Mouse (Mus musculus) neural tube, embryonic 12.5 days (tissue): ENCODE data around the gene Fam98a. TPM values are rescaled to one million over a fixed set of nuclear protein-coding genes. Genes with fewer than 3 reads are reported as not detected.

ENCODE experiments used
- ATAC-seq: fragments of 200-750 bp; cut with Nextera tagmentation; 2 replicates; pipeline ENCODE4 v1.8.0; 2017; ENCODE audit warnings: low read depth, mild to moderate bottlenecking, moderate TSS enrichment, moderate library complexity; ENCODE audit not compliant: low FRiP score
- H3K27ac ChIP-seq: fragments of 300-500 bp; sonication (generic); 2 replicates; pipeline ENCODE4 v1.5.1; 2016
- H3K27me3 ChIP-seq: fragments of 300-500 bp; sonication (generic); replicated peaks from 2 replicates; pipeline ENCODE4 v1.6.1; 2016; ENCODE audit warnings: mild to moderate bottlenecking
- H3K36me3 ChIP-seq: fragments of 300-500 bp; sonication (generic); 2 replicates; pipeline ENCODE4 v1.6.1; 2016; ENCODE audit warnings: mild to moderate bottlenecking
- H3K4me1 ChIP-seq: fragments of 300-500 bp; sonication (generic); 2 replicates; pipeline ENCODE4 v1.6.1; 2016
- H3K4me2 ChIP-seq: fragments of 300-500 bp; sonication (generic); replicated peaks from 2 replicates; pipeline ENCODE4 v1.6.1; 2016; ENCODE audit warnings: mild to moderate bottlenecking
- H3K4me3 ChIP-seq: fragments of 300-500 bp; sonication (generic); 2 replicates; pipeline ENCODE4 v1.5.1; 2016
- H3K9ac ChIP-seq: fragments of 300-500 bp; sonication (generic); 2 replicates; pipeline ENCODE4 v1.6.1; 2016; ENCODE audit warnings: mild to moderate bottlenecking
- H3K9me3 ChIP-seq: fragments of 300-500 bp; sonication (generic); 2 replicates; pipeline ENCODE4 v1.6.1; 2016; ENCODE audit warnings: mild to moderate bottlenecking
- WGBS: fragments of 180-500 bp; shearing (Covaris S2); methylation state at CpG from one replicate; pipeline ENCODE4 v1.1.7; 2016; 5-methylcytosine and 5-hydroxymethylcytosine counted together
- polyA plus RNA-seq: library from polyadenylated mRNA; unstranded; fragments of >200 nt; fragmentation: Nextera tagmentation; extraction: Ambion mirVana; gene quantifications from 2 replicates; pipeline ENCODE4 v1.2.1, GENCODE M21; 2016

The Fam98a gene
- polyA plus RNA-seq, 1 experiment from 2014 or later: 34.6 TPM

DNA sequence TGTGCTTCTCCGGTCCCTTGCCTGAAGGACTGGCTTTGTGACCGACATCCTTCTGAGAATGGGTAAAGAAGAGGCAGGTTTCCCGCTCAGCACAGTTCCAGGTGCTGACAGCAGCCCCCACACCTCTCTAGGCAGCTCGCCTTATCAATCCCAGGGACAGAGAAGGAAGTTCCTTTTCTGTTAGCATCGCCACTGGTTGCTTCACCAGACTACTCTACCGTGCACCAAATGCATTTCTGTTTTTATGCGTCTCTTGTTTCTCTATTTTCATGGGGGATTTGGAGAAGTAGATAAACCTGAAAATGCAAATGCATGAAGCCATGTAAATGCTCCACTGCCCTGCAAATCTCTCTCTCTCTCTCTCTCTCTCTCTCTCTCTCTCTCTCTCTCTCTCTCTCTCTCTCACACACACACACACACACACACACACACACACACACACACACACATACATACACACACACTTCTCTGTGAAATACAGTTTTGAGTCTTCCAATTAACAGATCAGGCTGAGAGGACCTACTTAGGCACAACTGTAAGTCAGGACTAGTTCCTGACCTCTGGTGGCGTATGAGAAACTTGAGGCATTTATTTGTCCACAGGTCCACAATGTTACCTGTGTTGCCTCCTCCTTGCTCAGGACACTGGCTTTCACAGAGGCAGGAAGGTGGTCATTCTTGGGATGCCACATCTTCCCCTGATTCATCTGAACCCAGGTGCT, 33.4 kb downstream of the Fam98a start:
- Histone ChIP-seq H3K36me3 (no peaks in the 10 kb centered on the region), H3K4me1 (peaks cover 5% of the 10 kb centered on the region; the same call in 1 of the 2 replicates), H3K4me3 (no peak overlapping the region), H3K27me3 (no peaks in the 10 kb centered on the region), H3K9me3 (no peaks in the 10 kb centered on the region), H3K27ac (no peak overlapping the region), H3K9ac (no peak overlapping the region), H3K4me2 (no peak overlapping the region)
- WGBS: 73% methylated on average over 8 of the region's 8 CpGs
- ATAC-seq: no peak

GRCm38 (mm10) chr17:75516591-75516990, 35.2 kb downstream of the Fam98a start:
- Histone ChIP-seq H3K27ac (no peak overlapping the region), H3K9me3 (no peaks in the 10 kb centered on the region), H3K4me2 (no peak overlapping the region), H3K4me1 (peaks cover 3% of the 10 kb centered on the region; the same call in 1 of the 2 replicates), H3K4me3 (no peak overlapping the region), H3K9ac (no peak overlapping the region), H3K36me3 (no peaks in the 10 kb centered on the region), H3K27me3 (no peaks in the 10 kb centered on the region)
- 87% methylated on average over 4 of the region's 4 CpGs for WGBS
- ATAC-seq: no peak

- Histone ChIP-seq H3K4me3 (no peak overlapping the region), H3K27me3 (no peaks in the 10 kb centered on the region), H3K9me3 (no peaks in the 10 kb centered on the region), H3K4me2 (no peak overlapping the region), H3K36me3 (no peaks in the 10 kb centered on the region), H3K4me1 (no peaks in the 10 kb centered on the region), H3K27ac (no peak overlapping the region), H3K9ac (no peak overlapping the region)
- 89% methylated on average over 5 of the region's 5 CpGs for WGBS
- no peak for ATAC-seq
These were observed 42.5 kb downstream of the Fam98a start for GRCm38 (mm10) chr17:75509257-75509656.

- Histone ChIP-seq H3K27ac (no peak overlapping the region), H3K4me2 (no peak overlapping the region), H3K9ac (no peak overlapping the region), H3K9me3 (no peaks in the 10 kb centered on the region), H3K4me1 (no peaks in the 10 kb centered on the region), H3K27me3 (no peaks in the 10 kb centered on the region), H3K36me3 (no peaks in the 10 kb centered on the region), H3K4me3 (no peak overlapping the region)
- WGBS: 73% methylated on average over 10 of the region's 10 CpGs
- no peak for ATAC-seq
These were observed 44.8 kb downstream of the Fam98a start for GRCm38 (mm10) chr17:75506708-75507641.

DNA sequence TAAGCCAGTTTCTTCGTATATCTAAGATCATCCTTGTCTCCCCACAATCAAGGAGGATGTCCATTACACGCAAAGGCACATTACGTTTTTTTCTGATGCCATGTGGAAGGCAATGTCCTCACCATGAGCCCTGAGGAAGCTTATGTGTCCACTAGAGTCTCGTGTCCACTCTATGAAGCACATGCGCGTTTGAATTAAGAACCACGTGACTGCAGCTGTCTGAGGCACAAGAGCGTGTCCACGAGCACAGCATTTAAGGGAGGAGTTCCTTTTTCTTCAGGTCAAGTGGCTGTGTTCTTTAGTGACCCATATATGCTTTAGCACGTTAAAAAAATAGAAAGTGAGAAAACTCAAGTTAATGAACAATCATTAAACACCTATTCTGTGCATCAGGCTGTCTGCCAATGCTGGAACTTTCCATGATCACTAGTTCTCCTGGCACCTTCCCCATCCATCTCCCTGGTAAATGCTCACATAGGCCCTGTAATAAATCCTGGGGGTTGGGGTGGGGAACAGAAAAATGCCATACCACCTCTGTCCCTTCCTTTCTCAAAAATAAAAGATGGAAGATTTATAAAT, 45.6 kb downstream of the Fam98a start:
- WGBS: 91% methylated on average over 10 of the region's 10 CpGs
- no peak for ATAC-seq
- no peaks in the 10 kb centered on the region for H3K27me3 ChIP-seq
- no peak overlapping the region for H3K27ac ChIP-seq
- no peak overlapping the region for H3K4me2 ChIP-seq
- H3K9ac ChIP-seq: no peak overlapping the region
- H3K4me1 ChIP-seq: no peaks in the 10 kb centered on the region
- H3K36me3 ChIP-seq: no peaks in the 10 kb centered on the region
- no peaks in the 10 kb centered on the region for H3K9me3 ChIP-seq
- H3K4me3 ChIP-seq: no peak overlapping the region

- no peaks in the 10 kb centered on the region for H3K9me3 ChIP-seq
- H3K9ac ChIP-seq: no peak overlapping the region
- no peaks in the 10 kb centered on the region for H3K4me1 ChIP-seq
- no peak overlapping the region for H3K4me2 ChIP-seq
- H3K4me3 ChIP-seq: no peak overlapping the region
- H3K27ac ChIP-seq: no peak overlapping the region
- WGBS: 89% methylated on average over 5 of the region's 5 CpGs
- no peak for ATAC-seq
- H3K27me3 ChIP-seq: no peaks in the 10 kb centered on the region
- no peaks in the 10 kb centered on the region for H3K36me3 ChIP-seq
These were observed 46.7 kb downstream of the Fam98a start for GRCm38 (mm10) chr17:75505053-75505452.

DNA sequence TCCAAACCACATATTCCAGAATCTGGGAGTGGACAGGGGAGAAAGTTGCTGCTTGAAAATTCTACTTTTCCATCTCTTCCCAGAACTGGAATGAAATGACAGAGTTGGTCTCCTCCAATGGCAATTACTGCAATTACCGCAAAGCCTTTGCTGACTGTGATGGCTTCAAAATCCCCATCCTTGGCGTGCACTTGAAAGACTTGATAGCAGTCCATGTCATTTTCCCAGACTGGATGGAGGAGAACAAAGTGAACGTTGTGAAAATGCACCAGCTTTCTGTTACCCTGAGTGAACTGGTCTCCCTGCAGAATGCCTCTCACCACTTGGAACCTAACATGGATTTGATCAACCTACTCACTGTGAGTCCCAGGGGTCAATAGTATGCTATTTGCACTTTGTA, 48.7 kb downstream of the Fam98a start:
- H3K9ac ChIP-seq: no peak overlapping the region
- H3K9me3 ChIP-seq: no peaks in the 10 kb centered on the region
- ATAC-seq: no peak
- no peaks in the 10 kb centered on the region for H3K36me3 ChIP-seq
- H3K4me2 ChIP-seq: no peak overlapping the region
- no peaks in the 10 kb centered on the region for H3K4me1 ChIP-seq
- H3K4me3 ChIP-seq: no peak overlapping the region
- no peak overlapping the region for H3K27ac ChIP-seq
- 86% methylated on average over 3 of the region's 3 CpGs for WGBS
- H3K27me3 ChIP-seq: no peaks in the 10 kb centered on the region

DNA sequence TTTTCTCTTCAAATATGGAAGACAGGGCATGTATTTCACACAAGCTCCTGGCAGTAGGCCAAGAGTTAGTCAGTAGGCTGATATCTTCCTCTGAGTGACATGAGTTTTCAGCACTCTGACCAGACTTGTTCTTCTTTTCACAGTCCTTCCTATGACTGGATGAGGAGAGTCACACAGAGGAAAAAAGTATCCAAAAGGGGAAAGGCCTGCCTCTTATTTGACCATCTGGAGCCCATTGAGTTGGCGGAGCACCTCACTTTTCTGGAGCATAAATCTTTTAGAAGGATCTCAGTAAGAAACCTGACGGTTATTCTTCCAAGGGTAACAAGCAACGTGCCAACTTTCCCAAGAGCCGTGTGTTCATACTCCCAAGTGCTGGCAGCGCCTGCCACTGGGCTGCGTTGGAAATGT, 53.5 kb downstream of the Fam98a start:
- ATAC-seq: no peak
- no peak overlapping the region for H3K27ac ChIP-seq
- H3K27me3 ChIP-seq: no peaks in the 10 kb centered on the region
- no peaks in the 10 kb centered on the region for H3K36me3 ChIP-seq
- H3K9ac ChIP-seq: no peak overlapping the region
- H3K9me3 ChIP-seq: no peaks in the 10 kb centered on the region
- WGBS: 83% methylated on average over 6 of the region's 6 CpGs
- no peak overlapping the region for H3K4me2 ChIP-seq
- no peak overlapping the region for H3K4me3 ChIP-seq
- no peaks in the 10 kb centered on the region for H3K4me1 ChIP-seq

DNA sequence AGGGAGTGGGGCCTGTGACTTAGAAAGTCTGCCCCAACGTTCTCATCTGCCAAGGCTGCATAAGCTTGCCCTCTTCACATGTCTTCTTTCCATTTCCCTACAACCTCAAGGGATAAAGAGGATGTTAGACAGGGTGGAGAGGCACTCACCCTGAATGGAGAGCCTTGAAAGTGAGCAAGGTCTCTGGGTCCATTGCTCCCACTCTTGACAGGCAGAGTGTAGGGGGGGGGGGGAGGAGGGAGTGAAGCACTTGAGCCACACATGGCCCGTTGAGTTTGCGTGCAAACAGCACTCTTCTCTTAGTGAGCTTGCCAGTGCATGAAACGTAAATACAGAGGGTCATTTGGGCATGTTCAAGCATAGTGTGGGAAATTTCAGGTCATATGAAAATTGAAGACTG, 56.5 kb downstream of the Fam98a start:
- no peak for ATAC-seq
- no peaks in the 10 kb centered on the region for H3K4me1 ChIP-seq
- no peaks in the 10 kb centered on the region for H3K27me3 ChIP-seq
- no peak overlapping the region for H3K4me2 ChIP-seq
- 91% methylated on average over 4 of the region's 4 CpGs for WGBS
- no peak overlapping the region for H3K4me3 ChIP-seq
- no peaks in the 10 kb centered on the region for H3K9me3 ChIP-seq
- no peaks in the 10 kb centered on the region for H3K36me3 ChIP-seq
- H3K9ac ChIP-seq: no peak overlapping the region
- H3K27ac ChIP-seq: no peak overlapping the region

Other genes with a start within 250 kb of the Fam98a start
- gene Rasgrp3, start 116.0 kb downstream of the Fam98a start, polyA plus RNA-seq: 8.1 and 9.1 TPM in 2 replicates